In the genomic region with DNA sequence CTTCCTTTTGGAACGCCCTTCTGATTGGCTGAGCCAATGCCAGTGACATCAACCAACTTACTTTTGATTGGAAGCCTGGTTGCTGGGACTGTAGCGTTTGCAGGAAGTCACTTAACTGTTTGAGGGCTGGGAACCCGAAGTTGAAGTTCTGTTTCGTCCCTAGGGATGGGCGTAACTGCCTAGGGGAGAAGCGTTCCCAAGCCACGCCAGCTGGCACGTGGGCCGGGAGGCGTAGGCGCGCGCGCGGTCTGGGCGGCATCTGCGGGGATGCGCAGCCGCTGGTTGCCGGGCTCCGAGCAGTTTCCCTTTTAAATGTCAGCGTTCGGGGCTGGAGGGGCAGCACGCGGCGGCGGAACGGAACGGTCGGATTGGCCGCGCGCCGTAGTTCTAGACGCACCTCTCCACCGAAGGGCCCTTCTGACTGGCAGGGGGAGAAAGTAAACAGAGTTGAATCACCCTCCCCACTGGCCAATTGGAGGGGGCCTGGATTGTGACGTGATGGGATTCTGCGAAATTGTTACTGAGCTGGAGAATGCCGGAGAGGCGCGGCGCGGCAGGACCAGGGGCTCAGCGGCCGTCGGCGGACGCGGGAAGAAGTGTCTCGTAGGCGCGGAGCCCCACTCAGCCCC, we compare ENCODE assay signal across 8 mouse cellular contexts. TPM values are rescaled to one million over a fixed set of nuclear protein-coding genes. Genes with fewer than 3 reads are reported as not detected.
A peak's percentile ranks its signal among the peaks of the same experiment; 100 is the strongest.
DNase-seq lines count a peak whose midpoint lies in the region.

Gene Klf9 (plus strand): TSS at position 538 of the 629 bp plus-strand sequence.

- no peaks in the 10 kb centered on the region for H3K27me3 ChIP-seq in megakaryocyte, embryonic 14.5 days (replicated peaks)

- intact Hi-C loops in gastrocnemius, postnatal 14 days (cut with DNase I; ENCODE audit: low total_unique reads), result no loop called here

- H3K36me3 ChIP-seq in megakaryocyte, embryonic 14.5 days (replicated peaks; ENCODE audit: low read length), result peaks cover 11% of the 10 kb centered on the region

- DNase-seq in adrenal gland, adult 2 months, result peak; percentile 98
- peak; percentile 92 for DNase-seq in embryo, embryonic 11 days
- peak; percentile 95 for DNase-seq in gastrocnemius, postnatal 14 days
- DNase-seq in induced T-regulatory cell, adult 2 months (ENCODE audit: low read depth), result peak; percentile 90
- peak; percentile 95 to 98 for DNase-seq in left cerebral cortex, adult 9 months (ENCODE audit: low spot score in 2 of 2)
- DNase-seq in right cerebral cortex, postnatal 10 days (ENCODE audit: low spot score in 2 of 2), result peak; percentile 97 to 99
- DNase-seq in urinary bladder, postnatal 14 days (ENCODE audit: low spot score), result peak; percentile 94

- peaks cover 68% of the 10 kb centered on the region for H3K4me1 ChIP-seq in megakaryocyte, embryonic 14.5 days

- H3K4me3 ChIP-seq in megakaryocyte, embryonic 14.5 days (replicated peaks), result peak within 1 kb of the TSS; percentile 98

- H3K9me3 ChIP-seq in megakaryocyte, embryonic 14.5 days, result no peaks in the 10 kb centered on the region

RNA-seq across cellular contexts. Expression of gene Klf9, which starts in this region (rescaled TPM):
- 10 to 100 TPM; 75.8 to 85.6 TPM for total RNA-seq in adrenal gland, adult 2 months (2021)
- 64.4 and 66.5 TPM in 2 replicates for polyA plus RNA-seq in adrenal gland, adult 2 months (2012; rRNA removed)
- 100 to 1,000 TPM in 1 of 2 experiments, 10 to 100 TPM in 1; 80.5 to 128 TPM for total RNA-seq in gastrocnemius, postnatal 14 days (2021)
- 4.7 and 12.2 TPM in 2 replicates for polyA plus RNA-seq in megakaryocyte, embryonic 14.5 days (2012; ENCODE audit: insufficient read depth, low replicate concordance)

Comparison
In these comparisons a context has a peak if more than half of its experiments do, and no peak if none do; other contexts are left out.
1. Peak in every context shown above with its lines: DNase-seq and H3K4me3 ChIP-seq.